Mouse (Mus musculus) lung, adult 2 months (tissue): ENCODE results near the gene Rrn3.
"Not testable (repeated sequence)": the region's sequence is repeated elsewhere in the genome, so short reads cannot be mapped to it uniquely, and the experiment has no call there.

Experiments used
- CTCF ChIP-seq: fragments of 200-500 bp; IDR thresholded peaks from 2 replicates; pipeline ENCODE4 v1.5.1; 2011; ENCODE audit warnings: mild to moderate bottlenecking, low read length, control low read depth; ENCODE audit not compliant: insufficient read depth
- POLR2A ChIP-seq: fragments of 200-500 bp; IDR thresholded peaks from 2 replicates; pipeline ENCODE4 v1.6.1; 2011; ENCODE audit warnings: low read depth, mild to moderate bottlenecking, control low read depth, low read length, borderline replicate concordance; ENCODE audit errors: extremely low read depth

- not testable (repeated sequence) for TF ChIP-seq CTCF, POLR2A
Observed at GRCm38 (mm10) chr16:13774651-13775050, 5.9 kb upstream of the Rrn3 start.
